Mouse (Mus musculus) megakaryocyte-erythroid progenitor cell, adult 5-6 weeks (primary cell): ENCODE results near the gene Brms1. TPM values are rescaled to one million over a fixed set of nuclear protein-coding genes. Genes with fewer than 3 reads are reported as not detected.

Experiments used
- total RNA-seq, 2 experiments: library from RNA; stranded (forward) in 1 of 2; stranded (reverse) in 1 of 2; fragments of 200-1000, 215-1000 nt in 1 of 2; fragments of >200 nt in 1 of 2; fragmentation: Nextera tagmentation in 1 of 2; gene quantifications; 2 replicates each; pipeline ENCODE4 v1.2.3; 2014 to 2017

Gene Brms1
- total RNA-seq, 2 experiments from 2014 or later, result 30.3 to 37.1 TPM

Other genes starting within 250 kb of the Brms1 start
- gene Rbm4, start 247.5 kb upstream of the Brms1 start, total RNA-seq (2014; fragmentation: Nextera tagmentation), result 51.9 and 59.4 TPM in 2 replicates
- 68.6 and 75.3 TPM in 2 replicates for gene Rbm4, start 247.5 kb upstream of the Brms1 start, total RNA-seq (2017)
- gene Gm21992, start 229.7 kb upstream of the Brms1 start, total RNA-seq (2014; fragmentation: Nextera tagmentation), result 29.3 and 59.5 TPM in 2 replicates
- gene Gm21992, start 229.7 kb upstream of the Brms1 start, total RNA-seq (2017), result 15.8 and 17.3 TPM in 2 replicates
- gene Rbm14, start 229.7 kb upstream of the Brms1 start, total RNA-seq (2014; fragmentation: Nextera tagmentation), result 74.2 and 76.1 TPM in 2 replicates
- gene Rbm14, start 229.7 kb upstream of the Brms1 start, total RNA-seq (2017), result 16.6 and 29.1 TPM in 2 replicates
- 75.1 and 81.3 TPM in 2 replicates for gene Ccs, start 202.0 kb upstream of the Brms1 start, total RNA-seq (2014; fragmentation: Nextera tagmentation)
- 47.7 and 59.0 TPM in 2 replicates for gene Ccs, start 202.0 kb upstream of the Brms1 start, total RNA-seq (2017)
- not detected in 2 replicates for gene Ccdc87, start 202.0 kb upstream of the Brms1 start, total RNA-seq (2014; fragmentation: Nextera tagmentation)
- not detected in 2 replicates for gene Ccdc87, start 202.0 kb upstream of the Brms1 start, total RNA-seq (2017)
- gene Ctsf, start 186.2 kb upstream of the Brms1 start, total RNA-seq (2014; fragmentation: Nextera tagmentation), result 1.3 and 2.9 TPM in 2 replicates
- gene Ctsf, start 186.2 kb upstream of the Brms1 start, total RNA-seq (2017), result 2.7 and 7.5 TPM in 2 replicates
- gene Actn3, start 163.4 kb upstream of the Brms1 start, total RNA-seq (2014; fragmentation: Nextera tagmentation), result 2.2 and 4.0 TPM in 2 replicates
- gene Actn3, start 163.4 kb upstream of the Brms1 start, total RNA-seq (2017), result 1.0 TPM in 1 of 2 replicates, not detected in the other
- 16.5 and 20.3 TPM in 2 replicates for gene Zdhhc24, start 162.7 kb upstream of the Brms1 start, total RNA-seq (2014; fragmentation: Nextera tagmentation)
- gene Zdhhc24, start 162.7 kb upstream of the Brms1 start, total RNA-seq (2017), result 8.8 and 13.2 TPM in 2 replicates
- gene Bbs1, start 134.7 kb upstream of the Brms1 start, total RNA-seq (2014; fragmentation: Nextera tagmentation), result 1.5 and 2.5 TPM in 2 replicates
- 0.65 TPM in 1 of 2 replicates, not detected in the other for gene Bbs1, start 134.7 kb upstream of the Brms1 start, total RNA-seq (2017)
- 53.8 and 62.2 TPM in 2 replicates for gene Dpp3, start 113.1 kb upstream of the Brms1 start, total RNA-seq (2014; fragmentation: Nextera tagmentation)
- 40.7 and 51.4 TPM in 2 replicates for gene Dpp3, start 113.1 kb upstream of the Brms1 start, total RNA-seq (2017)
- 1.1 TPM in 1 of 2 replicates, not detected in the other for gene Peli3, start 98.2 kb upstream of the Brms1 start, total RNA-seq (2014; fragmentation: Nextera tagmentation)
- not detected in 2 replicates for gene Peli3, start 98.2 kb upstream of the Brms1 start, total RNA-seq (2017)
- gene Mrpl11, start 79.2 kb upstream of the Brms1 start, total RNA-seq (2014; fragmentation: Nextera tagmentation), result 58.5 and 60.3 TPM in 2 replicates
- 41.4 and 91.0 TPM in 2 replicates for gene Mrpl11, start 79.2 kb upstream of the Brms1 start, total RNA-seq (2017)
- gene Npas4, start 51.0 kb upstream of the Brms1 start, total RNA-seq (2014; fragmentation: Nextera tagmentation), result not detected in 2 replicates
- gene Npas4, start 51.0 kb upstream of the Brms1 start, total RNA-seq (2017), result not detected in 2 replicates
- gene Slc29a2, start 17.5 kb upstream of the Brms1 start, total RNA-seq (2014; fragmentation: Nextera tagmentation), result 9.7 and 14.2 TPM in 2 replicates
- gene Slc29a2, start 17.5 kb upstream of the Brms1 start, total RNA-seq (2017), result 1.5 and 4.4 TPM in 2 replicates
- not detected in 2 replicates for gene B4gat1, start 2.5 kb upstream of the Brms1 start, total RNA-seq (2014; fragmentation: Nextera tagmentation)
- gene B4gat1, start 2.5 kb upstream of the Brms1 start, total RNA-seq (2017), result 1.5 TPM in 1 of 2 replicates, not detected in the other
- 2.0 and 3.3 TPM in 2 replicates for gene AC124502.3, start 2.5 kb upstream of the Brms1 start, total RNA-seq (2014; fragmentation: Nextera tagmentation)
- 1.8 and 4.2 TPM in 2 replicates for gene AC124502.3, start 2.5 kb upstream of the Brms1 start, total RNA-seq (2017)
- gene Rin1, start 9.1 kb downstream of the Brms1 start, total RNA-seq (2014; fragmentation: Nextera tagmentation), result 0.89 and 1.3 TPM in 2 replicates
- 0.66 TPM in 1 of 2 replicates, not detected in the other for gene Rin1, start 9.1 kb downstream of the Brms1 start, total RNA-seq (2017)
- gene Cd248, start 26.7 kb downstream of the Brms1 start, total RNA-seq (2014; fragmentation: Nextera tagmentation), result 3.2 and 3.3 TPM in 2 replicates
- 0.27 and 4.1 TPM in 2 replicates for gene Cd248, start 26.7 kb downstream of the Brms1 start, total RNA-seq (2017)
- gene Tmem151a, start 44.2 kb downstream of the Brms1 start, total RNA-seq (2014; fragmentation: Nextera tagmentation), result 1.2 TPM in 1 of 2 replicates, not detected in the other
- not detected in 2 replicates for gene Tmem151a, start 44.2 kb downstream of the Brms1 start, total RNA-seq (2017)
- gene Yif1a, start 47.2 kb downstream of the Brms1 start, total RNA-seq (2014; fragmentation: Nextera tagmentation), result 38.6 and 43.4 TPM in 2 replicates
- 7.5 and 13.6 TPM in 2 replicates for gene Yif1a, start 47.2 kb downstream of the Brms1 start, total RNA-seq (2017)
- gene Cnih2, start 57.2 kb downstream of the Brms1 start, total RNA-seq (2014; fragmentation: Nextera tagmentation), result 0.66 TPM in 1 of 2 replicates, not detected in the other
- gene Cnih2, start 57.2 kb downstream of the Brms1 start, total RNA-seq (2017), result not detected in 2 replicates
- 58.7 and 83.3 TPM in 2 replicates for gene Rab1b, start 65.7 kb downstream of the Brms1 start, total RNA-seq (2014; fragmentation: Nextera tagmentation)
- 47.0 and 47.5 TPM in 2 replicates for gene Rab1b, start 65.7 kb downstream of the Brms1 start, total RNA-seq (2017)
- 3.0 and 15.3 TPM in 2 replicates for gene Klc2, start 77.2 kb downstream of the Brms1 start, total RNA-seq (2014; fragmentation: Nextera tagmentation)
- 2.3 and 8.0 TPM in 2 replicates for gene Klc2, start 77.2 kb downstream of the Brms1 start, total RNA-seq (2017)
- gene Pacs1, start 231.8 kb downstream of the Brms1 start, total RNA-seq (2014; fragmentation: Nextera tagmentation), result 44.9 and 52.2 TPM in 2 replicates
- gene Pacs1, start 231.8 kb downstream of the Brms1 start, total RNA-seq (2017), result 10.1 and 12.4 TPM in 2 replicates